Mouse (Mus musculus) lung, postnatal 0 days (tissue): ENCODE results near the gene Fignl1. TPM values are rescaled to one million over a fixed set of nuclear protein-coding genes. Genes with fewer than 3 reads are reported as not detected.
A peak's percentile ranks its signal among the peaks of the same experiment; 100 is the strongest.

Source experiments
- ATAC-seq: fragments of 200-750 bp; cut with Nextera tagmentation; 2 replicates; pipeline ENCODE4 v1.8.0; 2017; ENCODE audit warnings: moderate library complexity
- DNase-seq: peaks from one replicate; pipeline ENCODE4 v3.0.0-alpha.2; 2016; ENCODE audit warnings: low spot score
- H3K27ac ChIP-seq: fragments of 300-500 bp; sonication (generic); 2 replicates; pipeline ENCODE4 v1.5.1; 2014; ENCODE audit warnings: antibody characterized with exemption, mild to moderate bottlenecking, low read length, mixed read lengths
- H3K27me3 ChIP-seq: fragments of 300-500 bp; sonication (generic); replicated peaks from 2 replicates; pipeline ENCODE4 v1.6.1; 2014; ENCODE audit warnings: low read length, mixed read lengths; ENCODE audit not compliant: insufficient read depth
- H3K36me3 ChIP-seq: fragments of 300-500 bp; sonication (generic); 2 replicates; pipeline ENCODE4 v1.6.1; 2014; ENCODE audit warnings: low read length, mixed read lengths; ENCODE audit not compliant: insufficient read depth
- H3K4me1 ChIP-seq: fragments of 300-500 bp; sonication (generic); 2 replicates; pipeline ENCODE4 v1.6.1; 2014; ENCODE audit warnings: antibody characterized with exemption, low read depth, low read length, mixed read lengths; ENCODE audit not compliant: insufficient read depth
- H3K4me2 ChIP-seq: fragments of 300-500 bp; sonication (generic); replicated peaks from 2 replicates; pipeline ENCODE4 v1.6.1; 2014; ENCODE audit warnings: low read depth, mild to moderate bottlenecking, low read length, moderate library complexity, mixed read lengths
- H3K4me3 ChIP-seq: fragments of 300-500 bp; sonication (generic); 2 replicates; pipeline ENCODE4 v1.5.1; 2014; ENCODE audit warnings: low read depth, low read length
- H3K9ac ChIP-seq: fragments of 300-500 bp; sonication (generic); replicated peaks from 2 replicates; pipeline ENCODE4 v1.6.1; 2014; ENCODE audit warnings: low read depth, mild to moderate bottlenecking
- H3K9me3 ChIP-seq: fragments of 300-500 bp; sonication (generic); 2 replicates; pipeline ENCODE4 v1.6.1; 2016; ENCODE audit warnings: low read length, mixed read lengths
- CTCF ChIP-seq: IDR thresholded peaks from 2 replicates; pipeline ENCODE4 v1.5.1; 2016; ENCODE audit warnings: antibody characterized with exemption, mild to moderate bottlenecking
- EP300 ChIP-seq: IDR thresholded peaks from 2 replicates; pipeline ENCODE4 v1.6.1; 2016; ENCODE audit warnings: antibody characterized with exemption, mild to moderate bottlenecking, control low read depth
- WGBS: fragments of 180-500 bp; shearing (Covaris S2); extraction: QIAGEN DNeasy Blood & Tissue Kit; methylation state at CpG from one replicate; pipeline ENCODE4 v1.1.7; 2014; 5-methylcytosine and 5-hydroxymethylcytosine counted together
- polyA plus RNA-seq: library from polyadenylated mRNA; unstranded; fragments of >200 nt; fragmentation: Nextera tagmentation; extraction: Ambion mirVana; gene quantifications from 2 replicates; pipeline ENCODE4 v1.2.1, GENCODE M21; 2015

Fignl1 gene
- polyA plus RNA-seq, 1 experiment from 2014 or later, result 4.2 TPM

DNA sequence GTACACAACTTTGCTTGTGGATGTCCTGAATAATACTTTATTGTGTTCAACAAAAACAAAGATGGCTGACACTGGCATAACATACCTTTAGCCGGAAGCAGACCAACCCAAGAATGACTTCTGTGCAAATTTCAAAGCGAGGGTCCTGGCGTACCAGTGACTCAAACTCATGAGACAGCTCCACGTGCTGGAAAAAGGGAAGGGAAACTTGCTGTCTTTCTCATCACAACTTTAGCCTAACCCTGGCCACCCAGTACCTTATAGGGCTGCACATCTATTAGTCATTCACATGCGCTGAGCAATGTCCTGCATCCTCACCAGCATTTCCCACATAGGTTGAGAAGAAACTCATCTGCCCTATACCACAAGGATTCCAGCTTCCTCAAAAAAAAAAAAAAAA, 10.4 kb upstream of the Fignl1 start:
- no peak overlapping the region for H3K27ac ChIP-seq
- no peak for DNase-seq
- peaks cover 16% of the 10 kb centered on the region for H3K4me1 ChIP-seq
- no peak overlapping the region for H3K9ac ChIP-seq
- H3K9me3 ChIP-seq, result no peaks in the 10 kb centered on the region
- H3K36me3 ChIP-seq, result no peaks in the 10 kb centered on the region
- H3K4me2 ChIP-seq, result no peak overlapping the region
- H3K27me3 ChIP-seq, result no peaks in the 10 kb centered on the region
- WGBS, result 94% methylated on average over 5 of the region's 5 CpGs
- no peak for ATAC-seq
- TF ChIP-seq CTCF, result no peak
- no peak for TF ChIP-seq EP300
- no peak overlapping the region for H3K4me3 ChIP-seq

DNA sequence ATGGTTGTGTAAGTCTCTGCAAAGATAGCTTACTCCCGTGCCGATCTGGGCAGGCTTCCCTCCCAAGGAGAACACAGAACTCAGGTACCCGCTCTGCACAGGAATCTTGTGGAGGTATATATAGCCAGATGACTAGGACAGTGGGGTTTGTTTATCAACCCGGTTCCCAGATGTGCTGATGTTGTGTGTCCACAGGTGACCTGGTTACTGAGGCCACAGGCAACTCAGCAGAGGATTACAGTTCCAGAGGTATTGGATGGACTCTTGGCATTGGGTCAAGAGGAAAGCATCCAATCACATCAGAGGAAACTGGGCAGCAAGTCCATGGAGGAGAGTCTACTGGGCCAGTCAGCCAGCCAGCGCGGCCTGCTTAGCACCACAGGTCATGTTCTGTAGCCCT, 10.0 kb upstream of the Fignl1 start:
- WGBS, result 85% methylated on average over 6 of the region's 6 CpGs
- ATAC-seq (no peak), DNase-seq (no peak)
- H3K27ac ChIP-seq, result no peak overlapping the region
- H3K9ac ChIP-seq, result no peak overlapping the region
- H3K4me2 ChIP-seq, result no peak overlapping the region
- no peaks in the 10 kb centered on the region for H3K36me3 ChIP-seq
- no peaks in the 10 kb centered on the region for H3K27me3 ChIP-seq
- H3K4me3 ChIP-seq, result no peak overlapping the region
- H3K9me3 ChIP-seq, result no peaks in the 10 kb centered on the region
- TF ChIP-seq CTCF, result no peak
- no peak for TF ChIP-seq EP300
- peaks cover 16% of the 10 kb centered on the region for H3K4me1 ChIP-seq

GRCm38 (mm10) chr11:11815737-11816136, 7.0 kb upstream of the Fignl1 start:
- no peak for ATAC-seq
- TF ChIP-seq CTCF, result no peak
- no peak for TF ChIP-seq EP300
- Histone ChIP-seq H3K4me3 (no peak overlapping the region), H3K9me3 (no peaks in the 10 kb centered on the region), H3K9ac (no peak overlapping the region), H3K27ac (no peak overlapping the region), H3K27me3 (no peaks in the 10 kb centered on the region), H3K4me2 (no peak overlapping the region), H3K36me3 (no peaks in the 10 kb centered on the region), H3K4me1 (peaks cover 2% of the 10 kb centered on the region; the same call in 1 of the 2 replicates)
- DNase-seq, result no peak
- 63% methylated on average over 3 of the region's 3 CpGs for WGBS

DNA sequence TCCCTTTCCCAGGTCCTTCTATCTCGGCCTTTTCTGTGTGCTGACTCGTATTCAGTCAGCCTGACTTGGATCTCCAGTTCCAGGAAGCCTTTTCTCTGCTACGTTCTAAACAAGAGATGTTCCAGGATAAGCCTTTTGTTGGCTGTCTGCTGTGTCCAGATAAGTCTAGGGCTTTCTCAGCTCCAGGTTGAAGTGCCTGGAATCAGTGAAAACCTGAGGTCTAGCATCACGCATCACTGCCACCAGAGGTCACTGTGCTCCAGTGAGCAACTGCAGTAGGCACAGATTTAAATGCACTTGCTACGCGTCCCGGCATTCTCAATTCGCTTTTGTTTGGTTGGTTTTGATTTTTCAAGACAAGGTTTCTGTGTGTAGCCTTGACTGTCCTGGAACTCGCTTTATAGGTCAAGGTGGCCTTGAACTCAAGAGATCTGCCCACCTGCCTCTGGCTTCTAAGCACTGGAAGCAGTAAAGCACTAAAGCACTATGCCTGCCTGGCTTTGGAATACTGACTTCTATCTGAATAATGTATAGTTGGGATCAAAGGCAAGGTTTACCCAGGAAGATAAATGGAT, 3.2 kb upstream of the Fignl1 start:
- no peaks in the 10 kb centered on the region for H3K36me3 ChIP-seq
- H3K9me3 ChIP-seq, result no peaks in the 10 kb centered on the region
- TF ChIP-seq CTCF (peak; percentile 96), EP300 (no peak)
- no peak overlapping the region for H3K27ac ChIP-seq
- DNase-seq (peak; percentile 85), ATAC-seq (peak; percentile 21; the same call in 1 of the 2 replicates)
- 16% methylated on average over 9 of the region's 9 CpGs for WGBS
- no peaks in the 10 kb centered on the region for H3K27me3 ChIP-seq
- H3K4me1 ChIP-seq, result no peaks in the 10 kb centered on the region
- H3K9ac ChIP-seq, result no peak overlapping the region
- H3K4me3 ChIP-seq, result no peak overlapping the region
- H3K4me2 ChIP-seq, result peak overlapping the region; percentile 22; the same call in 1 of the 2 replicates

DNA sequence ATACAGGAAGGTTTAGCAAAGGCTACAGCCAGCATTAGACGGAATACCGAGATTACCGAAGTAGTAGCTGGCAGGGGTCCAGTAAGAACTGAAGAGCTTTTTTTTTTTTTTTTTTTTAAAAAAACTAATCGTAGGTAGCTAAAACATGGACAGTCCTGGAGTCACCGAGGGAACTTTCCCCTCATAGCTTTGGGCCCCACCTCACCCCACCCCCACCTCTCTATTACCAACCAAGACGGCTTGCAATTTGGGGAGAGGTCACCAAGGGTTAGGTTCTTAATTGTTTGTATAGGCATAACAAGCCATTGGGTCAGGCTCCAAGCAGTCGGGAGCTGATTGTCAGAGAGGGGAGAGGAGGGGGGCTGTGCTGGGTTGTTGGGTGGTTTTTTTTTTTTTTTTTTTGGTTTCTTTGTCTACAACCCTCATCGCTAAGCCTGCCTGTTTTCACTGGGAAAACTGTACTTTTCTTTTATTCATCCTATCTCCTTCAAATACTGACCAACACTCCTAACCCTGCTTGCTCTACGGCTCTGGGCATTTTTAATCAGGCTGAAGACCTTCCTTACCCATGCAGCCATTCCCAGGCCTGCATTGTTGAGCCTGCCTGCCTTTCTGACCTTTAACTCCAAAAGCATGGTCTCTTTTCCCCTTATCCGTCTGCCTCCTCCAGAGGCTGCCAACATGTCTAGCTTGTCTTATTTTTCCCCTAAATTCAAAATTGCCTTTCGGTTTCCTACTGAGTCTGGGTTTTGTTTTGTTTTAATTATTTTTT, 828 bp upstream of the Fignl1 start:
- ATAC-seq, result no peak
- TF ChIP-seq EP300 (no peak), CTCF (no peak)

DNA sequence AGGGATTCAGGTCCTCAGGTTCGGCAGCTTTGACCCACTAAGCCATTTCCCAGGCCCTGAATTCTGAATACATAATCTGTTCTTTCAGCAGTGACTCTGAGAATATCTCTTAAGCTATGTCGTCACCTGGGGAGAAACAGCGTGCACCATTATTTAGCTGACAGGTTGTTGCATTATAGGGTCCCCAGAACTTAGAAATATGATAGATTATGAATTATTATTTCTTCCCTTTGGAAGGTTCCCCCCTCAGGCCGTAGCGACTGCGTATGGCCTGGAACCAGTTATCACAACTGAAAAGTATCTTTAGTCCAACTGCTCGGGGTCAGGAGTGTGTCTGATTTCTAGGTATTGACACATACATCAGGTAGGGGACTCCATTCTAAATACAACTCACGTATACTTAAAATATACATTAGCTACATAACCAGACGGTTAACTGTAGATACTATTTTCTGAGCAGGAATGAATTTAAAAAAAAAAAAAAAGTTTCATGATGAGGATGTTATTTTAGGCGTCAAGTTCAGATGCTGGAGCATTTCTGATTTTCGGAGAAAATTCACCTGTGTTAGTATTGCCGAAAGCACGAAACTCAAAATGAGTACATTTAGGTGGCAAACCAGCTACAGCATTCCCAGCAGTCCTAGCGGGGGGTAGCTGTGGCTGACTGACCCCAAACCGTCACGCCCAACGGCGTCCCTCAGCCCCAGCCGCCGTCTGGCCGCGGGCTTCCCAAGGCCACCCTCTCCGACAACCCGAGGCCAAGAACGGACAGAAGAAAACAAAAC, 535 bp downstream of the Fignl1 start:
- H3K9me3 ChIP-seq, result no peaks in the 10 kb centered on the region
- TF ChIP-seq EP300, result no peak
- TF ChIP-seq CTCF, result no peak
- H3K4me1 ChIP-seq, result no peaks in the 10 kb centered on the region
- H3K36me3 ChIP-seq, result no peaks in the 10 kb centered on the region
- 6% methylated on average over 25 of the region's 25 CpGs for WGBS
- H3K27me3 ChIP-seq, result no peaks in the 10 kb centered on the region
- peak overlapping the region; percentile 54; the same call in 1 of the 2 replicates for H3K27ac ChIP-seq
- H3K4me3 ChIP-seq, result peak overlapping the region; percentile 69
- peak overlapping the region; percentile 89 for H3K4me2 ChIP-seq
- H3K9ac ChIP-seq, result peak overlapping the region; percentile 43; the same call in 1 of the 2 replicates
- ATAC-seq (no peak; the same call in 1 of the 2 replicates), DNase-seq (no peak)

More for the DNA sequence above, 828 bp upstream of the Fignl1 start:
- Histone ChIP-seq H3K9ac (peak overlapping the region; percentile 69), H3K9me3 (no peaks in the 10 kb centered on the region), H3K27me3 (no peaks in the 10 kb centered on the region), H3K4me3 (peak overlapping the region; percentile 69), H3K36me3 (no peaks in the 10 kb centered on the region), H3K4me1 (no peaks in the 10 kb centered on the region), H3K4me2 (peak overlapping the region; percentile 89), H3K27ac (peak overlapping the region; percentile 92)
- WGBS, result 7% methylated on average over 11 of the region's 11 CpGs
- DNase-seq, result peak; percentile 50
